Mouse (Mus musculus) c-Kit-positive CD71-negative TER-119-negative erythroid progenitor cells, embryonic 14.5 days (primary cell): Measurements from ENCODE around the gene Hoxc11.

Experiments used
- DNase-seq: peaks from one replicate; pipeline ENCODE4 v3.0.0-alpha.2; 2013; ENCODE audit warnings: low read depth

The Hoxc11 gene

DNA sequence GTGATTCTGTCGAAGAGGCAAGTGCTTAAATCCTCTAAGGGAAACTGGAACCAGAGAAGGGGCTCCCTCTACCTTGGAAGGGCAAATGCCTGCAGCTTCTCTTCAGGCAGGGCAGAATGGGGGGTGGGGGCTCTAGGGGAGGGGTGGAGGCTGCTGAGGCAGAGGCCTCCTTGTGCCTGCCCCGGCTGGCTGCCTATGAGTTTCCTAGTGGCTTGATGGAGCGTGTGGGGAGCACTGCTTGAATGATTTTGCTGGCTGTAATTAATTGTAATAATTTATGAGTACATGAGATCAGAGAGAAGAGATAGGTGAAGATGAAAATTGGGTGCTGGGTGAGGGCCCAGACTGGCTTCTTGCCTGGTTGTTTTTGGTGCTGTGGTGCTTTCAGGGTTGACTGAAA, 30.7 kb downstream of the Hoxc11 start:
- DNase-seq = no peak

DNA sequence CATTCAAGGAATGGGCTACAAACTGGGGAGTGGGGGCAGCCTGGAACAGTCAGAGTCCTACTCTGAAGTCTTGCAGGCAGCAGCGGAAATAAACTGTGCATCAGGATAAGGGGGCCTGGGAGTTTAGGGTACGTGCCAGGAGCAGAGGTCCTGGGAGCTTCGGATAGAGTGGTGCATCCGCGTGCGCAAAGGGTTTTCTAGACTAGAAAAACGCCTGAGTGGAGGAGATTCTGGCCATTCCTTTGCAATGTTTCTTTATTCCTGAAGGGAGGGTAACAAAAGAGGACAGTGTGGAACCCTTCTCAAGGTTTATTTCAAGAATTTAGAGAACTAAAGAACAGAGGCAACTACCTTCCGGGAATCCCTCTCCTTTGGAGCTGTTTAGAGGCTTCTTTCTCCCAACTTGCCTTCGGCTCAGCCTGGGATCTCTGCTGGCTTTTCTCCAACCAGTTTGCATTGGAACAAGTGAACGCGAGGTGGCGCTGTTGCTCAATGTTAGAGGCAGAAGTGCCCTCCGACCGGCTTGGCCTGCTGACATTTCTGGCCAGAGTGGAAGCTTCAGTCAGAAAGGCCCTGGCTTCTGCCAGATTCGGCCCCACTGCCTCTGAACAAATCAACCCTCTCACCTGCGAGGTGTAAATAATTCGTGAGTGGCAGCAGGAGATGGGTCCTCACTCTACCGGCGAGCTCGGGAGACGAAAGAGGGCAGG, 33.1 kb downstream of the Hoxc11 start:
- DNase-seq = peak; percentile 84

DNA sequence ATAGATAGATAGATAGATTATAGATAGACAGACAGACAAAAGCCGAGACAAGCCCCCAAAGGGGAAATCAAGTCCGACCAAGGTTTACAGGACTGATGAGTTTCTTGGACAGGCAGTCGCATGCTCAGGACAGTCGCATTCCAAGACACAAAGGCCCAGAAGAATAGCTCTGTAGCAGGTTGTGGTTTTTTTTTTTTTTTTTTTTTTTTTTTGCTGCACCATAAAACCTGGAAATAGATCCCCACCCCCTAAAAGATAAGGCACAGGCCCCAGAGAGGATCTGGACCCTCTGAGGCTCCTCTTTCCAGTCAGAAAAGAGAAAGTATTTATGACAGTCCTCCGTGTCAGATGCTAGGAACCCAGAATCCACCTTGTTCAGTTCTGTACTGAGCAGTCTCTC, 33.9 kb downstream of the Hoxc11 start:
- DNase-seq = no peak

DNA sequence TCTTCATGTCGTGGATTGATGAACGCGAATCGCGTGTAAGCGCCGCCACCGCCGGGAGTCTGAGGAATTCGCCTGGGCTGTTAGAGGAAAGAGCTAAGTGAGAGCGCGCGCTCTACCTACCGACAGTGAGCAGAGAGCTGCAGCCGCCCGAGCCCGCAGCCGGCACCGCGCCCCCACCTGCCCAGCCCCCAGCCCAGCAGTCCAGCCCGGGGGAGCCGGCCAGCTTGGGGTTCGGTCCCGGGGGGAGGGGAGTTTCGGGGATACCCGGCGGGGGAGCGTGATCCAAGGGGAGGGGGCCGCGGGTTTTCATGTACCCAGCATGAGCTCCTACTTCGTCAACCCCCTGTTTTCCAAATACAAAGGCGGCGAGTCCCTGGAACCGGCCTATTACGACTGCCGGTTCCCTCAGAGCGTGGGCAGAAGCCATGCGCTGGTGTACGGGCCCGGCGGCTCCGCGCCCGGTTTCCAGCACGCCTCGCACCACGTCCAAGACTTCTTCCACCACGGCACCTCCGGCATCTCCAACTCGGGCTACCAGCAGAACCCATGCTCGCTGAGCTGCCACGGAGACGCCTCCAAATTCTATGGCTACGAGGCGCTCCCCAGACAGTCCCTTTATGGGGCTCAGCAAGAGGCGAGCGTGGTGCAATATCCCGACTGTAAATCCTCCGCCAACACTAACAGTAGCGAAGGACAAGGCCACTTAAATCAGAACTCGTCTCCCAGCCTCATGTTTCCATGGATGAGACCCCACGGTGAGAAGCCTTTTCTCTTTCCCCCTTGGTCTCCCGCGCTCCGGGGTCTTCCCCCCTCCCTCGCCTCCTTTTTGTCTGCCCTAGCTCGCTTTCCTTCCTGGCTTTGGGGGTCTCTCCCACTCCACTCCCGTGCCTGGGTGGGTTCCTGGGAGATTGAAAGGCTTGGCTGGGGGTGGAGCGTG, 36.5 kb downstream of the Hoxc11 start, which contains the start of gene Hoxc8:
Hoxc8 (plus strand) TSS at position 147 of the 937 bp plus-strand sequence.
- DNase-seq = no peak

DNA sequence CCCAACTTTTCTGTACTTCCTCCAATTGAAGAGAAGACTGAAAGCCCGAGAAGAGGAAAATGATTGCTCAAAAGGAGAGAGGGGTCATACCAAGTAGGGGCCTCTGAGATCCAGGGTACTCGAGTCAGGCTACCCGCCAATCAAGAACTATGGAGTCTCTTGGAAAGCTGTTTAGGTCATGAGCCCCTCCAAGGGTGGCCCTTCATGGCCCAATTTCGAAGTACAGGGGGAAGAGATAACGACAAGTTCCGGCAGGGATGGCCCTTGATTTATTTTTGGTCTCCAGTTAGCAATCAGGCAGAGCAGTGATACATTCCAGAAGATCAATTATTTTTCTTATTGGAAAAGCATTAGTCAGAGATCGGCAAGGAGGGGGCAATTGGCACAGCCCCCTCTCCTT, 37.6 kb downstream of the Hoxc11 start:
- no peak for DNase-seq

DNA sequence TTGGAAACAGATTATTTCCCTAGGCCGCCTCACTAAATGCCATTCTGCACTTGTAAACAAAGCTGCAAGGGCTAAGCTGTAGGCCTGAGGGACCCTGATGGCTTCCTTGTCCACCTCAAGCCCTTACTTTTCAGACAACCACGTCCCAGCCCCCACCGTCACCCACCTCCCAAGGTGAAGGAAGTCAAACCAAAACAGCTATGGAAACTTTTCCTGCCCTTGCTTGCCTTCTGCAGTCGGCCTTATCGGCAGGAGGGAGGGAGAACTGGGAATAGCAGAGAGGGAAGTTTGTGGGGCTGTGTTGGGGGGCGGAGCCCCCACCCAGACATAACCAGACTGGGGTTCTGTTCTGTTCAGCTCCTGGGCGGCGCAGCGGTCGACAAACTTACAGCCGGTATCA, 38.0 kb downstream of the Hoxc11 start:
- no peak for DNase-seq

DNA sequence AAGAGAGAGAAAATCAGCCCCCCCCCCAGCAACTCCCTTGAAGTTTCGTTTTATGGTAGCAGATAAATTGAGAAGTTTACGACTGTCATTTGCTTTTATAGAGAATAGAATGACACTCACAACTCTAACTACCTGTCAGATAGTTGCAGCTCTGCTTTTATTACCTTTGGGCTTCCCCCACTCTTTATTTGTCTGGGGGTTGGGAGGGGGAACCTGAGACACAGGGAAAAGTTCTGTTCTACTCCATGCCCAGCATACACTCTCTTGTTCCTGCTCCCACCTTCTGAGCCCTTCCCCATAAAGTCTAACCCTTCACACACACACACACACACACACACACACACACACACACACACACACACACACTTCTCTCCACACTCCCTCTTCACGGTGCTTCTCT, 38.6 kb downstream of the Hoxc11 start:
- no peak for DNase-seq

DNA sequence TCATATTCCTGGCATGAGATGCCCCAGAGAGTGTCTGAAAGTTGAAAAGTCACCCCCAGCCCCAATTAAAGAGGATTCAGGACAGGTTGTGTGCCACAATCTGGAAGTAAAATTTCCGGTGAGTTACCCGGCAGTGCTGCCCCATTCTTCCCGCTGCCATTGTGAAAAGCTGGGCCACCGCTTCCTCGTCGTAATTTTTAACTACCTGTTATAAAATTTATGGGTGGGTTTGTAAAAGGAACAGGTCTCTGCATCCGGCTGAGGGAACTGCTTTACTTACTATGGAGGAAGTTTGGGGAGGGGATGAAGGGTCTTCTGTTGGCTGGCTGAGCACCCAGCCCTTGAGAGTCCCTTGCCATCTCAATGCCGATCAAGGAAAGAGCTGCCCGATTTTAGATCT, 42.3 kb downstream of the Hoxc11 start:
- DNase-seq = no peak

DNA sequence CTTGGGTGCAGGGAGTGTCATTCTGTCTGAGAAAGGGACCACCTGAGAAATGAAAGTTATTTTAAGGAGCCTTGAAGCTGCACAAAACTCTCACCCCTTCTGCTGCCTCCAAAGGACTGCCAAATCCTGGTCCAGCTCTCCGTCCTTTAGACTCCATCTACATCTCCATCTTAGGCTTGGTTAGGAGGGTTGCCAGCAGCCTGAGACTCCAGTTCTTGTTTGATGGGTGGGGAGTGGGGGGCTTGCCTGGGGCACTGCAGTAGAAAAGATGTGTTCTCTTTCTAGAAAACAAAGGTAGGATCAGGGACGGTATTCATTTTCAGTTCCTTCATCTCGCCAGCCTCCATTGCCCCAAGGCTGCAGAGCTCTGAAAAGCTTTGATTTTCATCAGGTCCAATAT, 43.2 kb downstream of the Hoxc11 start:
- DNase-seq = no peak

DNA sequence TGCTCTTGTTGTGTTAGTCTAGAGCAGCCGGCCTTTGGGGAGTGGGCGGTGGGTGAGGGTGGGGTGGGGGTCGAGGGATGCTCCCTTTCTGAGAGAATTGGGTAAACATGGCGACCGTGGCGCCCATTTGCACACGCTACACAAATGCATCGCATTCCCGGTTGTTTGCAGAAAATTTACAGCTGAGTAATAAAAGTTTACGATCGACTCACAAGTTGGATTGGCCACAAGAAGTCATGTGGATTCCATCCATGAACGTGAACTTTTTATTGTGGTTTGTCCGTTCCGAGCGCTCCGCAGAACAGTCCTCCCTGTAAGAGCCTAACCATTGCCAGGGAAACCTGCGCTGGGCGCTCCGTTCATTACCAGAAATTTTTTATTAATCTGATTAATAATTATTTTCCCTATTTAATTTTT, 43.7 kb downstream of the Hoxc11 start, which contains the start of gene Hoxc6:
Hoxc6 (plus strand) TSS at position 319 of the 417 bp plus-strand sequence.
- no peak for DNase-seq

DNA sequence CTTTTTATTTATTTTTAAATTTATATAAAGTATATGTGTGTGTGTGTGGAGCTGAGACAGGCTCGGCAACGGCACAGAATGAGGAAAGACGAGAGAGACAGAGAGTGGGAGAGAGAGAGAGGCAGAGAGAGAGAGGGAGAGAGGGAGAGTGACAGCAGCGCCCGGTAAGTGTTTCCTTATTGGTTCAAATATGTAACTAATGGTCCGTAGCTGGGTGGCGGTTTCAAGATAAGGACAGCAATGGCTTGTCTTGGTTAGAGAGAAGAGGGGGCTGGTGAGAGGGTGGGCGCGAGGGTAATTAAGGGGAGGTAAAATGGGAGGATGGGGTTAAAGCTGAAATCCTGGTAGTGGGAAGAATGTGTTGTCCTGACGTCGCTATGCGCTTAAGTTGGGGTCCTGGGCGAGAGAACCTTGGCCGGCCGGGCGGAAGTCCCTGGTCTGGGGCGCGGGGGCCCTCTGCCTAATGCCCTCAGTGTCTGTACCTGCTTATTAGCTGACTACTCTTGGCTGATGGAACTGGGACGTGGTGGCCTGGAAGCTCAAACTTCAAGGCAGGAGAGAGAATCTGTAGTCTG, 44.5 kb downstream of the Hoxc11 start:
- DNase-seq = no peak

DNA sequence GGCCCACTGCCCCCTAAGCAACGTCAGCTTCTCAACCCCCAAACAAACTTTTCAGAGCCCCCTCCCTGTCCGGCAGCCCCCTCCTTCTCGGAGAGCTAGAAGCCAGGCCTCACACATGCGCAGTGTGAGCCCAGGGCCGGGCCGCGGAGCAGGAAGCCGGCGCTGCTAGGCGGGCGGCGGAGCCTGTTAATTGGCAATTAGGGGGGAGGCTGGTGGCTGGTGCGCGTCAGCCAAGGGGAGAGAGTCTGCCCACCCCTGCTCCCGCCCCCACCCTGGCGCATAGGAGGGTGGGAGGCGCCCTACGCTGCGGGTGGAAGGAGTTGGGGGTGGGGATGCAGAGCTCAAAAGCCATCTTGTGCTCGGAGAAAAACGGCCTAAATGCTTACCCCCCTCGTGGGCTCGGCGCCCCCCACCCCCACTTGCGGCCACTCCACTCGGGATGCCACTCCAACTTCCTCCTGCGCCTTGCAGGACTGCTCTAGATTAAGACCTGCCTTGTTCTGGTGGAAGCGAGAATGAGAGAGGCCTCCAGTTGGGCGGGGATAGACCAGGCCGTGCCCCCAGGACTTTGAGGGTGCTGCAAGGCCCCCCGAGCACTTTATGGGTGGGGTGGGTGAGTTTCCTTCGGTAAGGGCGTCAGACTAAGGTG, 45.1 kb downstream of the Hoxc11 start:
- DNase-seq = no peak

DNA sequence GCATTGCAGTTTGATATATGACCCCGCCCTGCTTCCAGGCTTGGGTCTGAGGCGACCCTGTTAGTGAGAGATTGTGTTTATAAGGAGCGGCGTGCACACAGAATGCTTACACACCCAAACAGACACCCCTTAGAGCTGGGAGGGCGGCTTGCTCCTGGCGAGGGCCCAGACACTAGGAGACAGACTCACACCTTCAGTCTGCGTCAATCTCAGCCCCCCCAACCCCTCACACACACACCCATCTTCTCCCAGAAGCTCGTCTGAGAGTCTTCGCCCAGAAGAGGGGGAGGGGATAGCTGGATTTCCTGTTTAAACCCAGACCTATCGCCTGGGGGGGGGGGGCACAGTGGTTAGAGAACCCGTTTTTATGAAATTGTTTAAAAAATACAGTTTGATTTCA, 45.7 kb downstream of the Hoxc11 start:
- no peak for DNase-seq

DNA sequence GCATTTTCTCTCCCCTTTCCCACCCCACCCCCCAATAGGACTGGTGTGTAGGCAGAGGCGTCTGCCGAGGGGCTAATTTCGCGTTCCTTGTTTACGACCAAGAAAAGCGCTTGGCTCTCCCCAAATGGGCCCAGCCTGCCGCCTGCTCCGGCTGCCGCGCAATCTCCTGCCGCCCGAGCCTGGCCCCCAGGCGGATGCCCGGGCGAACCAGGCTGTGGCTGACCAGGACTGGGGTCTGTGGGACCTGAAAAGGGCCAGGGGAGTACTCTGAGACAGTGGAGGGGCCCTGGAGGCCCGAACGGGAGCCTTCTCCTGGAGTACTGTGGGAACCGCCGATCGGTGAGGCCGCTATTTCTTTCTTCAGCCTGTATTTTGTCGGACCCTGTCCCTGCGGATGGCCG, 46.3 kb downstream of the Hoxc11 start:
- no peak for DNase-seq

DNA sequence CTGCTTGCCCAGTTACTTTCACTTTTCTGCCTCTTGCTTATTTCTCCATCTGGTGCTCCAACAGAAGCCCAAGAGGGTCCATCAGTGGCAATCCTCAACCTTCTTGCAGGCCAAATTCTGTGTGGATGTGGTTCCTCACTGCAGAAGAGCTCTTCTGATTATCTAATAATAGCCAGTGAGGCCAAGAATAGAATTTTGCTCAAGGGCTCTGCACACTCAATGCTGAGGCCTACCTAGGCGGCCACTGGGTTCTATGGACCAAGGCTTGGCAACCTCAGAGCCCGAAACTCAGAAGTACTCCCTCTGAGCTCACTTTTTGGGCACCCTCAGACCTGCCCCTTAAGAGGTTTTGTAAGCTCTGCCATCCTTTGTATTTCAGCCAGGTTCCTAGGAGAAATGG, 47.1 kb downstream of the Hoxc11 start:
- no peak for DNase-seq

DNA sequence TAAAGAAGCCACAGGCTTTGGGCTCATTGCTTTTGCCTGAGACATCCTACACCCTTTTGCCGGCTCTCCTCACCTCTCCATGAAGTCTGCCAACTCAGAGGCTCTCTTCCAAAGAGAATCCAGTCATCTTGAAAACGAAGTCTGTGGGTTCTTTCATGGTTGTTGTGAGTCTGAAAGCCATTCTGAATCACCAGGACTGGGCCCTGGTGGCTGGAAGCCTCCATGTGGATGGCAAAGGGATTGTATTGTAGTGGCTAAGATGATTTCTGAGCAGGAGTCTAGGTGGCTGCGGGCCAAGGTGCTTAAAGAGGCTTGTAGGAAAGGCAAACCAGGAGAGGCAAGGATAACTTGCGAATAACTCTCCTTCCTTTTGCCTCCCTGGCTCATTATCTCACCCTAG, 47.9 kb downstream of the Hoxc11 start:
- no peak for DNase-seq

DNA sequence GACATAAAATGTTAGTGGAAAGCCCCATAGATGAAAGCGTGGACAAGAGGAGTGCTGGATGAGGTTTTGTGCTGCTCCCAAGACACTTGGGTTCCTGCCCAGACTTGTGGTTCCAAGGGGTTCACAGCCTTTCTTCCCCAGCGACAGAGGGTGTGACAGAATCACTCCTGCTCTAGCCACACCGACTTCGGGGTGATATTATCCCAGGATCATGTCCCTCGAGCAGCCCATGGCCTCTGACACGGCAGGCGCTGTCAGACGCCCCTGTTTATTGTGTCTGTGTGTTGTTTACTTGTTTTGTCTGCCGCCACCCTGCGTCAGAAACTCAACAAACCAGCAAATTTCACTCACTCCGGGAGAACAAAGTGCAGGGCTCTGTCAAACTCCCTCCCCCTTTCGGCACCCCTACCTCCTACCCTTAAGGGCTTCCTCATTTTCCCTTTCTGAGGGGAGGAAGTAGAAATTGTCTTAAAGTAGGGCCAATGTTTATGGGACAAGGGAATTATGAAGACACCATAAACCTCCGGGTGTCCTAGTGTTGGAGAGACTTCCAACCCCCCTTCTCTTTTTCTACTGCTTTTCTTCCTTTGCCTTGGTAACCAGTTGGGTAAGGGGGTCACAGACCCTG, 48.7 kb downstream of the Hoxc11 start:
- DNase-seq = no peak

DNA sequence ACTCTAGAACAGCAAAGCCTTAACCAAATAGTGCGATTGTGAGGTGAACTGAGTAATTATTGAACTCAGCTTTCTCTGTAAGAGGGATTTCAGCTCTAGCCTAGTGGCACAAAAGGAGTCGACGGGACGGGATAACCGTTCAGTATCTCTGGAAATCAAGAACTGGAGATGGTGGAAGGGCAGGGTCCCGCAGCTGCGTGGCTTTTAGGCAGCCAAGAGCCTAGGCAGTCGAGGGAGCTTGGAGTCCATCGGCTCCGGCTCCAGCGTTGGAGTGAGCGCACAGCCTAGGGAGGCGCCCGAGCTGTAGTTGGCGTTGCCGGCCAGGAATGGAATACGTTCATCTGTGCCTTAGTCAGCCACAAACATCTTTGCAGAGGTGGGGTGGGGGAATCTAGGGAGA, 51.1 kb downstream of the Hoxc11 start:
- no peak for DNase-seq

DNA sequence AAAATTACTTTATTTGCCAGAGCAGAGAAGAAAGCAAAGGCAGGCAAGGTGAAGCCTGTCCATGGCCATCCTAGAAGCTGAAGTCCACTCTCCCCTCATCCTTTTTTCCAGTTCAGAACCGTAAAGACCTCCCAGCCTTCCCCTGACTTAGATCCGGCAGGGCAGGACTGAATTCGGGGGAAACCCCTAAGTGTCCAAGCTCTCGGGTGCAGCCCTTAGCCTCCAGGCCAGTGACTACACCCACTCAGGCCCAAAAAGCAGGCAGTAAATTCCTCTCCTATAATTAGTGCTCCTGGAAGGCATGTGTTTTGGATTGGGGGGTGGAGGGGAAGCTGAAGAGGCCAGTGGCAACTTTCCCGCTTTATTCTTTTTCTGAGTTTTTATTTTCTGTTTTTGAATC, 51.6 kb downstream of the Hoxc11 start:
- no peak for DNase-seq

DNA sequence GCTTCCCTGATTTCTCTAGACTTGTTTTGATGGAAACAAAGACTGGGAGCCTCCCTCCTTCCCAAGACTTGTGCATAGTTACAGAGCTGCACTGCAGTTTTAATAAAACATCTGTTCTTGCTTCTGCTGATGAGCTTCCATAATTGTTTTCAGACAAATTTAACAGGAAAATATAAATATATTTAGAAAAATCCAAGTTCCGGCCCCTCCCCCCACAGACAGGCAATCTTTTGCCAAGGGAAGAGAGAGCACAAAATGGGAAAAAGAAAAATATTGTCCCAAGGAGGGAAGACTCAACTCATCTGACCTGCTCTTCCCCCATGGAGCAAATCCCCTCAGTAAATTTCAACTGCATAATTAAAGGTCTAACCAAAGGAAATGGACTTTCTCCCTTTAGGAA, 52.1 kb downstream of the Hoxc11 start:
- no peak for DNase-seq
